Mouse (Mus musculus): ENCODE measurements around the gene St5. TPM values are rescaled to one million over a fixed set of nuclear protein-coding genes. Genes with fewer than 3 reads are reported as not detected.

The St5 gene
- polyA plus RNA-seq, 1 experiment from 2014 or later, result 29.6 TPM

GRCm38 (mm10) chr7:109620288-109620687 lies 83.1 kb downstream of the St5 start:
- WGBS (ENCODE audit: insufficient replicate concordance), result 76% methylated on average over 3 of the region's 3 CpGs
- H3K9me3 ChIP-seq (replicated peaks; ENCODE audit: control insufficient read depth, low read length), result no peaks in the 10 kb centered on the region
- no peak overlapping the region for H3K4me2 ChIP-seq (ENCODE audit: low read depth, low read length)
- H3K27ac ChIP-seq (ENCODE audit: low read length), result no peak overlapping the region
- H3K4me3 ChIP-seq (ENCODE audit: low read depth, low read length), result no peak overlapping the region
- peaks cover 29% of the 10 kb centered on the region for H3K4me1 ChIP-seq (ENCODE audit: control insufficient read depth, low read depth, low read length)
- no peaks in the 10 kb centered on the region for H3K36me3 ChIP-seq (ENCODE audit: control insufficient read depth, insufficient read depth)
- no peaks in the 10 kb centered on the region for H3K27me3 ChIP-seq (ENCODE audit: control insufficient read depth, insufficient read depth, low read depth, low read length)
- ATAC-seq (ENCODE audit: low read depth), result no peak
- H3K9ac ChIP-seq (ENCODE audit: low read depth, low read length), result no peak overlapping the region

DNA sequence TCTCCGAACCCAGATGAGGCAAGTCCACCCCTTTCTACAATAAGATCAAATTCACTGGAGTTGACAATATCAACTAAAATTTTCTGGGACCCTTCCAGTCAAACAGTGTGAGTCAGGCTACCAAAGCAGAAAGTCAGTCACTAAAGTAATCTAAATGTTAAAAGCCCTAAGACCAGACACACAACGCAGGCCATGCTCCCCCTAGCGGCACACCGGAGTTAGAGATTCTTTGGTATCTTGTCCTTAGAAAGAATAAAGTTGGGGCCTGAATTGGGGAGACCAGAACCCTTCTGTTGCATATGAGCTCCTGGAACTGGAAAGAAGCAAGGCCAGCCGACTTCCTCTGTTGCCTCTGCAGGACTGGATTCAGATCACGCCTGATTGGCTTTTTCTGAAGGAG lies 84.7 kb downstream of the St5 start:
- Histone ChIP-seq H3K4me3 (ENCODE audit: low read depth, low read length) (no peak overlapping the region), H3K27me3 (ENCODE audit: control insufficient read depth, insufficient read depth, low read depth, low read length) (no peaks in the 10 kb centered on the region), H3K4me2 (ENCODE audit: low read depth, low read length) (no peak overlapping the region), H3K36me3 (ENCODE audit: control insufficient read depth, insufficient read depth) (no peaks in the 10 kb centered on the region), H3K4me1 (ENCODE audit: control insufficient read depth, low read depth, low read length) (peaks cover 29% of the 10 kb centered on the region), H3K9me3 (replicated peaks; ENCODE audit: control insufficient read depth, low read length) (no peaks in the 10 kb centered on the region), H3K27ac (ENCODE audit: low read length) (no peak overlapping the region), H3K9ac (ENCODE audit: low read depth, low read length) (no peak overlapping the region)
- WGBS (ENCODE audit: insufficient replicate concordance), result 17% methylated on average over 6 of the region's 6 CpGs
- ATAC-seq (ENCODE audit: low read depth), result no peak

GRCm38 (mm10) chr7:109617838-109618237 lies 85.6 kb downstream of the St5 start:
- Histone ChIP-seq H3K4me2 (ENCODE audit: low read depth, low read length) (no peak overlapping the region), H3K4me3 (ENCODE audit: low read depth, low read length) (no peak overlapping the region), H3K9me3 (replicated peaks; ENCODE audit: control insufficient read depth, low read length) (no peaks in the 10 kb centered on the region), H3K36me3 (ENCODE audit: control insufficient read depth, insufficient read depth) (no peaks in the 10 kb centered on the region), H3K27me3 (ENCODE audit: control insufficient read depth, insufficient read depth, low read depth, low read length) (no peaks in the 10 kb centered on the region), H3K4me1 (ENCODE audit: control insufficient read depth, low read depth, low read length) (peaks cover 25% of the 10 kb centered on the region), H3K9ac (ENCODE audit: low read depth, low read length) (no peak overlapping the region), H3K27ac (ENCODE audit: low read length) (no peak overlapping the region)
- 74% methylated on average over 3 of the region's 3 CpGs for WGBS (ENCODE audit: insufficient replicate concordance)
- no peak for ATAC-seq (ENCODE audit: low read depth)

GRCm38 (mm10) chr7:109616034-109616979 lies 87.1 kb downstream of the St5 start:
- Histone ChIP-seq H3K36me3 (ENCODE audit: control insufficient read depth, insufficient read depth) (no peaks in the 10 kb centered on the region), H3K27ac (ENCODE audit: low read length) (peak overlapping the region; percentile 39), H3K9ac (ENCODE audit: low read depth, low read length) (peak overlapping the region; percentile 48), H3K4me3 (ENCODE audit: low read depth, low read length) (peak overlapping the region; percentile 41), H3K4me1 (ENCODE audit: control insufficient read depth, low read depth, low read length) (peaks cover 21% of the 10 kb centered on the region), H3K4me2 (ENCODE audit: low read depth, low read length) (peak overlapping the region; percentile 58), H3K9me3 (replicated peaks; ENCODE audit: control insufficient read depth, low read length) (no peaks in the 10 kb centered on the region), H3K27me3 (ENCODE audit: control insufficient read depth, insufficient read depth, low read depth, low read length) (no peaks in the 10 kb centered on the region)
- 7% methylated on average over 25 of the region's 25 CpGs for WGBS (ENCODE audit: insufficient replicate concordance)
- peak; percentile 89 for ATAC-seq (ENCODE audit: low read depth)

DNA sequence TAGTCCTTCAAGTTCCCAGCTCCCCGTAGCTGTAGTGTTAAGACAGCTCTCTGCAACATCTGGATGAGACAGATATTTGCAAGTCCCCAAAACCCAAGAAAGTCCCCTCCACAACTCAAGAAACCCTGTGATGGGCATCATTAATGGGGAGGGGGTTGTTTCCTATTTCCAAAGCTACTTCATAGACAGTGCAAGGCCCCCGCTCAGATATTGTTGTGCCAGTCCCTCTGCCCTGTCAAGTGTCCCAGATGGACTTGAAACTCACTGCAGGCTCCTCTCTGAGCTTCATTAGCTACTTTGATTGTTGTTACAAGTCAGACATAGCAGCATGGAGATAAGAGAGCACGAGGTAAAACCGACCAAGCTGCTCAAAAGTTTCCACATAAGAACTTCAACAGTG lies 87.8 kb downstream of the St5 start:
- H3K27ac ChIP-seq (ENCODE audit: low read length), result no peak overlapping the region
- peak overlapping the region; percentile 41; the same call in 1 of the 2 replicates for H3K4me3 ChIP-seq (ENCODE audit: low read depth, low read length)
- 40% methylated on average over 4 of the region's 4 CpGs for WGBS (ENCODE audit: insufficient replicate concordance)
- H3K4me2 ChIP-seq (ENCODE audit: low read depth, low read length), result peak overlapping the region; percentile 58
- no peaks in the 10 kb centered on the region for H3K9me3 ChIP-seq (replicated peaks; ENCODE audit: control insufficient read depth, low read length)
- H3K9ac ChIP-seq (ENCODE audit: low read depth, low read length), result no peak overlapping the region; the same call in 1 of the 2 replicates
- H3K4me1 ChIP-seq (ENCODE audit: control insufficient read depth, low read depth, low read length), result peaks cover 21% of the 10 kb centered on the region
- H3K36me3 ChIP-seq (ENCODE audit: control insufficient read depth, insufficient read depth), result no peaks in the 10 kb centered on the region
- H3K27me3 ChIP-seq (ENCODE audit: control insufficient read depth, insufficient read depth, low read depth, low read length), result no peaks in the 10 kb centered on the region
- ATAC-seq (ENCODE audit: low read depth), result no peak

DNA sequence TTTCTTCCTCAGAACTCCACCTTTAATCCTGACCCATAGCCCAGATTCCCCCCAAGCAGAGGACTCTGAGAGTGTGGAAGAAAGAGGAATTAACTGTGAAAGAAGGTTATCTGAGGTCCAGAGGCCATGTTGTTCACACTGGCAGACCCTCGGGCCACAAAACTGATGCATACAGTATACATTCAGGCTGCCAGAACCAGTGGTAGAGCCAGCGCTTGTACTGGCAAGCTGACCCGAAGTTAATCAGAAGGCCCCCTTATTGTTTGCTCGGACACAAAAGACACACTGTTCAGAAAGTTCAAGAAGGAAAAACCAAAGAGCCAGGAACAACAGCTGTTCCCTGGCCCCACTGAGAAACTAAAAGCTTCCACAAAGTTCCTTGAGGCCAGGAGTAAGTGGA lies 88.5 kb downstream of the St5 start:
- Histone ChIP-seq H3K4me3 (ENCODE audit: low read depth, low read length) (no peak overlapping the region), H3K4me1 (ENCODE audit: control insufficient read depth, low read depth, low read length) (peaks cover 21% of the 10 kb centered on the region)

GRCm38 (mm10) chr7:109613531-109614021 lies 89.8 kb downstream of the St5 start:
- Histone ChIP-seq H3K9me3 (replicated peaks; ENCODE audit: control insufficient read depth, low read length) (no peaks in the 10 kb centered on the region), H3K9ac (ENCODE audit: low read depth, low read length) (no peak overlapping the region), H3K4me1 (ENCODE audit: control insufficient read depth, low read depth, low read length) (peaks cover 21% of the 10 kb centered on the region), H3K4me2 (ENCODE audit: low read depth, low read length) (no peak overlapping the region), H3K36me3 (ENCODE audit: control insufficient read depth, insufficient read depth) (no peaks in the 10 kb centered on the region), H3K27me3 (ENCODE audit: control insufficient read depth, insufficient read depth, low read depth, low read length) (no peaks in the 10 kb centered on the region), H3K4me3 (ENCODE audit: low read depth, low read length) (no peak overlapping the region), H3K27ac (ENCODE audit: low read length) (no peak overlapping the region)
- ATAC-seq (ENCODE audit: low read depth), result no peak
- 66% methylated on average over 5 of the region's 5 CpGs for WGBS (ENCODE audit: insufficient replicate concordance)

More for the DNA sequence above, 88.5 kb downstream of the St5 start:
- H3K9me3 ChIP-seq (replicated peaks; ENCODE audit: control insufficient read depth, low read length), result no peaks in the 10 kb centered on the region
- H3K4me2 ChIP-seq (ENCODE audit: low read depth, low read length), result no peak overlapping the region
- H3K27me3 ChIP-seq (ENCODE audit: control insufficient read depth, insufficient read depth, low read depth, low read length), result no peaks in the 10 kb centered on the region
- no peaks in the 10 kb centered on the region for H3K36me3 ChIP-seq (ENCODE audit: control insufficient read depth, insufficient read depth)
- no peak for ATAC-seq (ENCODE audit: low read depth)
- no peak overlapping the region for H3K9ac ChIP-seq (ENCODE audit: low read depth, low read length)
- WGBS (ENCODE audit: insufficient replicate concordance), result 51% methylated on average over 4 of the region's 4 CpGs
- H3K27ac ChIP-seq (ENCODE audit: low read length), result no peak overlapping the region

DNA sequence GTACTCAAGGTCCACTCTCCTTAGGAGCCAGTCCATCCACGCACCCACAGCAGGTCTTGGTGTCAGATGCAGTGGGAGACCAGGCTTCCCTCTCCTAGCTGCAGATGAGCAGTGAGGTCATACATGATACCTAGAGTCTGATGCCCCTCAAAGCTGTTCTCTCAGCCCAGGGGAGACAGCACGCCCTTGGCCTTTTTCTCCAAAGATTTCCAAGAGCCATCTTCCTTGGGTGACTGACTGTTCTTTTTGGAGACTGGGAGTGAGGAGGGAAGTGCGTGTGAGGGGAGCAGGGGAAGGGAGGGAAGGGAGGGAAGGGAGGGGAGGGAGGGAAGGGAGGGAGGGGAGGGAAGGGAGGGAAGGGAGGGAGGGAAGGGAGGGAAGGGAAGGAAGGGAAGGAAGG lies 90.4 kb downstream of the St5 start:
- H3K4me3 ChIP-seq (ENCODE audit: low read depth, low read length), result no peak overlapping the region
- no peak overlapping the region for H3K27ac ChIP-seq (ENCODE audit: low read length)
- H3K9me3 ChIP-seq (replicated peaks; ENCODE audit: control insufficient read depth, low read length), result no peaks in the 10 kb centered on the region
- no peak overlapping the region for H3K4me2 ChIP-seq (ENCODE audit: low read depth, low read length)
- H3K27me3 ChIP-seq (ENCODE audit: control insufficient read depth, insufficient read depth, low read depth, low read length), result no peaks in the 10 kb centered on the region
- no peak for ATAC-seq (ENCODE audit: low read depth)
- WGBS (ENCODE audit: insufficient replicate concordance), result 63% methylated on average over 2 of the region's 3 CpGs
- peaks cover 21% of the 10 kb centered on the region for H3K4me1 ChIP-seq (ENCODE audit: control insufficient read depth, low read depth, low read length)
- no peaks in the 10 kb centered on the region for H3K36me3 ChIP-seq (ENCODE audit: control insufficient read depth, insufficient read depth)
- H3K9ac ChIP-seq (ENCODE audit: low read depth, low read length), result no peak overlapping the region

DNA sequence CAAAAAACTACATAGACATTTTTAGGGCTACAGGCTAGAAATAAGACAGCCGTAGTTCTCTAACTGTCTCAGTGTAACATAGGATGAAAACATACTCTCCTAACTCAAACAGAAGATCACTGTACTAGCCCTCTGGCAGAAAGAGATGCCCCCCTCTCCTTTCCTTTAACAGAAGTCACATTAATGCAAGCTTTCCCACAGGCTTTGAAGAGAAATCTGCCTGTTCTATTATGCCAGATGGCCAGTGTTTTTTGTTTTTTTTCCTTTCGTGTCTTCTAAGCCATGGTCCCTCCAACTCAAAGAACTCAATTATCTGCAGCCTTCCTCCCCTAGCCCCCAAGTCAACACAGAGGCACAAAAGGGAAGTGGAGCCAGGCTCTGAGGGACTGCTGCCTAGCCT lies 90.9 kb downstream of the St5 start:
- H3K4me3 ChIP-seq (ENCODE audit: low read depth, low read length), result no peak overlapping the region
- no peak overlapping the region for H3K9ac ChIP-seq (ENCODE audit: low read depth, low read length)
- H3K4me1 ChIP-seq (ENCODE audit: control insufficient read depth, low read depth, low read length), result peaks cover 21% of the 10 kb centered on the region
- no peak overlapping the region for H3K27ac ChIP-seq (ENCODE audit: low read length)
- no peaks in the 10 kb centered on the region for H3K27me3 ChIP-seq (ENCODE audit: control insufficient read depth, insufficient read depth, low read depth, low read length)
- no peak overlapping the region for H3K4me2 ChIP-seq (ENCODE audit: low read depth, low read length)
- no peaks in the 10 kb centered on the region for H3K36me3 ChIP-seq (ENCODE audit: control insufficient read depth, insufficient read depth)
- WGBS (ENCODE audit: insufficient replicate concordance), result 62% methylated on average over 2 of the region's 2 CpGs
- H3K9me3 ChIP-seq (replicated peaks; ENCODE audit: control insufficient read depth, low read length), result no peaks in the 10 kb centered on the region
- ATAC-seq (ENCODE audit: low read depth), result no peak

All from liver, embryonic 16.5 days (tissue).